Mouse (Mus musculus): ENCODE measurements at regions not wholly inside any gene's neighbourhood (a gene's known extent, or its start where the extent isn't known, plus 50 kb on each side); places are given as distances from the start of the nearest gene placed in this dataset.
A peak's percentile ranks its signal among the peaks of the same experiment; 100 is the strongest.

- no peak for ATAC-seq (ENCODE audit: extremely low read depth, insufficient number of reproducible peaks, low FRiP score, poor library complexity, severe bottlenecking)
Measured at GRCm38 (mm10) chr13:100893096-100893495, 59.9 kb upstream of the Slc30a5 start.

GRCm38 (mm10) chr13:100892647-100893071 is 59.4 kb upstream of the Slc30a5 start:
- no peak for ATAC-seq (ENCODE audit: extremely low read depth, insufficient number of reproducible peaks, low FRiP score, poor library complexity, severe bottlenecking)

- peak; percentile 65 for ATAC-seq (ENCODE audit: extremely low read depth, insufficient number of reproducible peaks, low FRiP score, poor library complexity, severe bottlenecking)
Measured at GRCm38 (mm10) chr13:100892204-100892603, 59.0 kb upstream of the Slc30a5 start.

- ATAC-seq (ENCODE audit: extremely low read depth, insufficient number of reproducible peaks, low FRiP score, poor library complexity, severe bottlenecking), result no peak
Measured at GRCm38 (mm10) chr13:100890457-100890856, 57.2 kb upstream of the Slc30a5 start.

GRCm38 (mm10) chr13:100888481-100888880 is 55.3 kb upstream of the Slc30a5 start:
- no peak for ATAC-seq (ENCODE audit: extremely low read depth, insufficient number of reproducible peaks, low FRiP score, poor library complexity, severe bottlenecking)

GRCm38 (mm10) chr13:100883711-100884110 is 50.5 kb upstream of the Slc30a5 start:
- no peak for ATAC-seq (ENCODE audit: extremely low read depth, insufficient number of reproducible peaks, low FRiP score, poor library complexity, severe bottlenecking)
